Mouse (Mus musculus) megakaryocyte, embryonic 14.5 days (primary cell): ENCODE measurements around the gene 1700018B08Rik. TPM values are rescaled to one million over a fixed set of nuclear protein-coding genes. Genes with fewer than 3 reads are reported as not detected.

ENCODE experiments used
- H3K27me3 ChIP-seq: replicated peaks from 2 replicates; pipeline ENCODE3; 2012; ENCODE audit warnings: inconsistent platforms
- H3K36me3 ChIP-seq: replicated peaks from 2 replicates; pipeline ENCODE3; 2012; ENCODE audit warnings: low read length, inconsistent platforms, mixed read lengths
- H3K4me1 ChIP-seq: 2 replicates; pipeline ENCODE4 v1.6.1; 2012; ENCODE audit warnings: inconsistent platforms
- H3K4me3 ChIP-seq: replicated peaks from 2 replicates; pipeline ENCODE3; 2012; ENCODE audit warnings: moderate library complexity, mild to moderate bottlenecking, inconsistent platforms
- H3K9me3 ChIP-seq: 2 replicates; pipeline ENCODE4 v1.6.1; 2012; ENCODE audit warnings: inconsistent platforms
- FLI1 ChIP-seq: IDR thresholded peaks from 2 replicates; pipeline ENCODE4 v1.6.1; 2012; ENCODE audit warnings: low read length, inconsistent platforms, mixed read lengths
- GATA1 ChIP-seq: IDR thresholded peaks from 3 replicates; pipeline ENCODE4 v1.6.1; 2012; ENCODE audit warnings: mixed read lengths, low read length, inconsistent platforms, borderline replicate concordance
- polyA plus RNA-seq: library from polyadenylated mRNA; stranded (reverse); fragments of >175 nt; gene quantifications from 2 replicates; pipeline ENCODE4 v1.2.3, GENCODE M21; 2012; ENCODE audit warnings: low replicate concordance; ENCODE audit not compliant: insufficient read depth

The 1700018B08Rik gene
- polyA plus RNA-seq: not detected in 2 replicates

DNA sequence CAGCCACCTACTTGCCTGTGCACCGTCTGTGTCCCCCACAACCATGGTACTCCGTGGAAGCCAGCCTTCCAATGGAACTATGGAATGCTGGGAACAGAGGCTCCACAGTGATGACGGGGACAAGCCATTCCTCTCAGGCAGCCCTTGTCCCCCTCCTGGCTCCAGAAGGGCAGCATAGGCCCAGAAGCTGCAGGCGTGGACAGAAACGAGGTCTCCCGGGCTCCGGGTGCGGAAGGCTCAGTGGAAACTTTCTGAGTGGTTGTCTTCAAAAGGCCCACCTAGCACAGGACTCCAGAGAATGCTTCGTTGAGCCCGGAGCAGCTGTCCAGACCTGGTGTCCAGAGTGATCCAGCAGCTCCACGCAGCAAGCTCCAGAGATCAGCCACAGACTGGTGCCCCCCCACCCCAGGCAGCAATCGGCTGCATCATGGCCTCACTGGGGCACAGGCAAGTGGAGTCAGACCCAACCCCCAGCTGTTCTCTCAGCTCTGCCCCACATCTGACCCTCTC is at the start of gene 1700018B08Rik:
Gene 1700018B08Rik (minus strand): TSS at position 45 of the 510 bp plus-strand sequence.
- Histone ChIP-seq H3K9me3 (peaks cover 14% of the 10 kb centered on the region), H3K4me1 (peaks cover 8% of the 10 kb centered on the region; the same call in 1 of the 2 replicates), H3K27me3 (peaks cover 60% of the 10 kb centered on the region), H3K4me3 (no peak within 1 kb of the TSS), H3K36me3 (peaks cover 3% of the 10 kb centered on the region)
- TF ChIP-seq FLI1 (no peak), GATA1 (no peak)

DNA sequence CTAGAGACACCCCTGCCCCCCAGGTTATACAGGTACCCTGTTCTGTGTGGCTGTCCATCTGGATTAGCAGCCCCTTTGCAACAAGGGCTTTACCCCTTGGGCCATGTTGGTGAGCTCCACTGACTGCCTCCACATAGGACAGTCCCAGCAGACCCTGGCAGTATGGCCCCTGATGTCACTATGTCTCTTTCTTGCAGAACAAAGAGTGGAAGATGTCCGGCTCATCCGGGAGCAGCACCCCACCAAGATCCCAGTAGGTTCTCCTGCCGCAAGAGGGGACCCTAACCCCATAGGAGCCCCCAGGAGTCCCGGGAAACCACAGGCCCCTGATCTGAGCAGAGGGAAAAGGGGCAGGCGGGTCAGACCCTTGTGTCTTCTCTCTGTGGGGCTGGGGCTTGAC is 49.2 kb upstream of the 1700018B08Rik start:
- no peak overlapping the region for H3K4me3 ChIP-seq

DNA sequence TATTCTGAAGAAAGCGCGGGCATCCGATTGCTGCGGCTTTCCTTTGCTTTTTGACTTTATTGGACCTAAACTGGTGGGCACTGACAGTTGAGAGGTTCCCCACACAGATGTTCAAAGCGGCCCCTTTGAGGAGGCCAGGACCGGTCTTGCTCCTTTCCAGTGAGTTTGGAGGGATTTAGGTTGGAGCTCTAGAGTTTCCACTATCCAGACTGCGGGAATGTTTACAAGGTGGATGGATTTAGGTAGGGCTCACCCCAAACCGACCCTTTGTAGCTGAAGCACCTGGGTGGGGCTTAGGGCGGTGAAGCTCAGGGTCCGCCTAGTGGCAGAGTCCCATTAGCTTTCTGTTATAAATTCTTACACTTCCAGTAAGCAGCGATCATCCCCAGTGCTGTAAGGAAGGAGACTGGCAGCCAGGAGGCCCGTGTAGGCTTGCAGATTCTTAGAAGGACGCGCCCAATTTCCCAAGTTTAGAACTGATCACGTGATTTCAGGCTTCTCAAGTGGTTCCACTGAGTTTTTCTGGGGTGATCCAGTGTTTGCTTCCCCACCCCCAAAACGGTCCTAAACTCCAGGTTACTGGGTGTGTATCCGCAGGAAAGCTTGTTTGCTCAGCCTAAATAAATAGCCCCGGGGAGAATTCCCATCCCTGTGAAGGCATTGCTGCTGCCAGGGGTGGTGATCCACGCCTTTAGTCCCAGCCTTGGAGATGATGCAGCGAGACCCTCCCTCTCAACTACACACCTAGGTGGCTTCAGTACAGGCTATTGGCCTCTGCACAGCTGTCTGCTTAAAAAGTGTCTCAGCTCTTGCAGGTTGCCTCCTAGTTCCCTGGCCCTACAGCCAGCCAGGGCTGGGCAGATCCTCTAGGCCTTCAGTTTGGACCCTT is 47.3 kb upstream of the 1700018B08Rik start:
- TF ChIP-seq GATA1: no peak
- TF ChIP-seq FLI1: no peak
- peaks cover 48% of the 10 kb centered on the region for H3K36me3 ChIP-seq
- H3K4me3 ChIP-seq: peak overlapping the region; percentile 98
- H3K4me1 ChIP-seq: peaks cover 54% of the 10 kb centered on the region
- no peaks in the 10 kb centered on the region for H3K9me3 ChIP-seq
- H3K27me3 ChIP-seq: no peaks in the 10 kb centered on the region

More for the DNA sequence above, 49.2 kb upstream of the 1700018B08Rik start:
- peaks cover 64% of the 10 kb centered on the region for H3K36me3 ChIP-seq
- no peaks in the 10 kb centered on the region for H3K9me3 ChIP-seq
- H3K4me1 ChIP-seq: peaks cover 53% of the 10 kb centered on the region
- TF ChIP-seq FLI1: no peak
- TF ChIP-seq GATA1: no peak
- no peaks in the 10 kb centered on the region for H3K27me3 ChIP-seq

DNA sequence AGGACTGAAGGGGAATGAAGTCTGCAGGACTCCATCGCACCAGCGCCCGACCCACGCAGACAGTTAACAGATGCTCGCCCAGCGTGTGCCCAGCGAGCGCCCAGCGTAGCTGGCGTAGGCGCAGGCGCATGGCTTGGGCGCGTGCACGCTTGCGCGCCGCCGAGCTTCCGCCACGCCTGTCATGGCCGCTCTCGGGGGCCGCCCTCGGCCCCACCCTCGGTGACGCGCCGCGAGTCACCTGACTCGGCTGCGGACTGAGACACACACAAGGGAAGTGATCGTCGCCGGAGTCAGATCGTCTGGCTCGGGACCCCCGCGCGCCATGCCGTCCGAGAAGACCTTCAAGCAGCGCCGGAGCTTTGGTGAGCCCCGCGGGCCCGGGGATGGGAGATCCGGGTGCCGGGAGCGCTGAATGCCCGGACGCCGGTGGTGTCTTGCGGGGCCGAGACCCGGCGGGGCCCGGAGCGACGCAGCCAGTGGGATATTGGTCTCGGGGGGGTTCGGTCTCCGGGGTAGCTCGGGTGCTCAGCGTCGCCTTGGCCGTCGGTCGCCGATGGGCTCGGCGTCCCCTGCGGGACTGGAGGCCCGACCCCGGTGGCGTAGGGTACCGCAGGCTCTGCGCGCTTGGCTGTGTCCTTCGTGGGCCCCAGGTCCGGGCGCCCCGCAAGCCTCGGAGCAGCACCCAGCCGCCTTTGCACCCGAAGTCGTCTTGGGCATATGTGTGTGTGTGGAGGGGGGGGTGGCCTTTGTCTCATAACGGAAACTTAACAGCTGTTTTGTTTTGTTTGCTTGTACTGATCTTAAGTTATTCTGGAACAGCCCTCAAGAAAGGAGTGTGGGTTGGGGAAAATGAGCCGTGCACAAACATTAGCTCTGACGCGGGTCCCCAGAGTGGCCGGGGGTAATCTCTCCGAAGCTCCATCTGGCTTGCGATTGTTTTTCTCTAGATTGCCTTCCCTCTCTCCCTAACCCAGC is 46.4 kb upstream of the 1700018B08Rik start, which contains the start of gene Map1lc3b:
Gene Map1lc3b (plus strand): TSS at position 159 of the 975 bp plus-strand sequence.
- Histone ChIP-seq H3K9me3 (no peaks in the 10 kb centered on the region), H3K4me1 (peaks cover 54% of the 10 kb centered on the region), H3K36me3 (peaks cover 39% of the 10 kb centered on the region), H3K27me3 (no peaks in the 10 kb centered on the region), H3K4me3 (peak within 1 kb of the TSS; percentile 98)
- TF ChIP-seq FLI1 (no peak), GATA1 (no peak)

DNA sequence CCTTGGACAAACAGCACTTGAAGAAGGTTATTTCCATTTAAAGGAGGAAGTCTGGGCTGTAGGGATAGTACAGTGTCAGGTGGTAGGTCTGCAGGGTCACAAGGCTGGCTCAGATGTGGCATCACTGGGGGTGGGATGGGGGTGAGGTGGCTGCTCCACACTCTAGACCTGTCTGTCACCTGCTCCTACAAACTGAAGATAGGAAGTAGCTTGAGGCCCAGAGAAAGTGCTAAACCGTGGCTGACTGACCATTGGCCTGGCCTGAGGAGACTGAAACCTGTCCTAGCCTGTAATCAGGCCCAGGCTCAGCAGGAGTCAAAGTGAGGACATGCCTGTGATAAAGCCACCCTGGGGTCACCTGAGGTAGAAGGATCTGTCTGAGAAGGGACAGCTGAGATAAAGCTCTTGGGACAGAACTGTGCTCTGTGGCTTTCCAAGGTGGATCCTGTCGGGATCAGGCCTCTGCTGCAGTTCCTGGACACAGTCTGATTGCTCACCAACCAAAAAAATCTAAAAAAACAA is 45.1 kb upstream of the 1700018B08Rik start:
- Histone ChIP-seq H3K4me3 (peak overlapping the region; percentile 98), H3K27me3 (no peaks in the 10 kb centered on the region), H3K4me1 (peaks cover 56% of the 10 kb centered on the region), H3K9me3 (no peaks in the 10 kb centered on the region), H3K36me3 (peaks cover 28% of the 10 kb centered on the region)
- no peak for TF ChIP-seq FLI1
- TF ChIP-seq GATA1: no peak

DNA sequence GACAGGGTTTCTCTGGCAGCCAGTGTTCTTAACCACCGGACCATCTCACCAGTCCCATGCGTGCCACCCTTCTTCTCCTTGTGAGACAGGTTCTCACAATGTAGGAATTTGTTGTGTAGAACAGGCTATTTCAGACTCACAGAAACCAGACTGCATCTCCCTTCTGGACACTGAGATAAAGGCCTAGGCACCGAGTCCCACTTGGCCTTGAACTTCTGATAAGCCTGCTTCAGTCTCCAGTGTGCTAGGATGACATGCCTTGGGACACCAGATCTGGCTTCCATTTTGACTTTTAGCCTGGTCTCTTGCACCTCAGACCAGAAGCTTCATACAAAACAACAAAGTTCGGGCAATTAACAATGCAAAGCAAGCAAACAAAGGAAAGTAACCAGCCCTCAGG is 44.6 kb upstream of the 1700018B08Rik start:
- Histone ChIP-seq H3K9me3 (no peaks in the 10 kb centered on the region), H3K4me1 (peaks cover 56% of the 10 kb centered on the region), H3K36me3 (peaks cover 22% of the 10 kb centered on the region), H3K27me3 (no peaks in the 10 kb centered on the region), H3K4me3 (peak overlapping the region; percentile 34)
- TF ChIP-seq FLI1: no peak
- TF ChIP-seq GATA1: no peak

DNA sequence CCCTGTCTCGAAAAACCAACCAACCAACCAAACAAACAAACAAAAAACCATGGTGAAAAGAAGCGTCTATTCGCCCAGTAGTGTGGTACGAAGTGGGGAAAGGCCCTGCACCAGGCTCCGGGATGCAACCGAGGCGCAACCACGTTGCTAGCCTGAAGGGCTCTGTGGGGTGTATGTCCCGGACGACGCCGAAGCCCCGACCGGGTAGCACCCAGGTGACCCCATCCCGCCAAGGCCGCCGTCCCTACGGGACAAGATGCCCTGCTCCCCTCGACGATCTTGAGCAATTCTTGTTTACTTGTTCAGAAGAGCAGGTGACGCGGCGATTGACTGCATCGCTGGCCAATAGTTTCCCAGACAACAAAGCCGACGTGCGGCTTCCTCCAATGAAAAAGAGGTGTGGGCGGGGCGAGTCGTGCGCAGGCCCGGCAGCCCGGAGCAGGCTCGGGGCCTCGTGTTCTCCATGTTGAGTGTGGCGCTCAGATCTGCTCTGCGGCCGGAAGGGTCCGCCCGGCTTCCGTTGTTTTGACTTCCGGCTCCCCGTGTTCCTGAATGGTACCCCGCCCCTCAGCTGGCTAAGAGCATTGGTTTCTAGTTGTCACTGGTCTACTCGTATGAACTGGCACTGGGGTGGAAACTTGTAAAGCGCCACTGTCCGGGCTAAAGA is 41.2 kb upstream of the 1700018B08Rik start:
- no peaks in the 10 kb centered on the region for H3K27me3 ChIP-seq
- H3K36me3 ChIP-seq: no peaks in the 10 kb centered on the region
- no peaks in the 10 kb centered on the region for H3K9me3 ChIP-seq
- H3K4me1 ChIP-seq: peaks cover 39% of the 10 kb centered on the region
- H3K4me3 ChIP-seq: peak overlapping the region; percentile 96
- TF ChIP-seq GATA1 (no peak), FLI1 (peak; percentile 34; the same call in 1 of the 2 replicates)

DNA sequence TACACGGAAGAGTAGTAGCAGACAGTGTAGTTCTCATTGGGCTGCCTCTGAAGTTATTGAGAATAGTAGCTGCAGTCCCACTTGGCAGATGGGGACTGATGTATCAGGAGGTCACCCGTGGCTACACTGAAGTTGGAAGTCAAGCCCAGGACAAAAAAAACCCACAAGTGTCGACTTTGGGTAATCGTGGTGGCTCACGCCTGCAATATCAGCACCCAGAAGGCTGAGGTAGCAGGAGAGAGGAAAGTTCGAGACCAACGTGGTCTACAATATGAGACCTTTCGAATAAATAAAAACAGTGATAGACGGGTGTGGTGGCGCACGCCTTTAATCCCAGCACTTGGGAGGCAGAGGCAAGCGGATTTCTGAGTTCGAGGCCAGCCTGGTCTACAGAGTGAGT is 40.6 kb upstream of the 1700018B08Rik start:
- Histone ChIP-seq H3K4me3 (peak overlapping the region; percentile 86), H3K27me3 (no peaks in the 10 kb centered on the region), H3K9me3 (no peaks in the 10 kb centered on the region), H3K4me1 (peaks cover 39% of the 10 kb centered on the region), H3K36me3 (no peaks in the 10 kb centered on the region)
- TF ChIP-seq FLI1 (no peak), GATA1 (no peak)
